Mouse (Mus musculus) intestine, postnatal 0 days (tissue): ENCODE measurements at regions not wholly inside any gene's neighbourhood (a gene's known extent, or its start where the extent isn't known, plus 50 kb on each side); places are given as distances from the start of the nearest gene placed in this dataset.

Experiments used
- ATAC-seq: fragments of 200-750 bp; cut with Nextera tagmentation; 2 replicates; pipeline ENCODE4 v1.8.0; 2017; ENCODE audit warnings: mild to moderate bottlenecking, moderate TSS enrichment, moderate library complexity
- H3K27ac ChIP-seq: fragments of 300-500 bp; sonication (generic); 2 replicates; pipeline ENCODE4 v1.5.1; 2014; ENCODE audit warnings: mild to moderate bottlenecking, low read depth, low read length, moderate library complexity
- H3K27me3 ChIP-seq: fragments of 300-500 bp; sonication (generic); replicated peaks from 2 replicates; pipeline ENCODE4 v1.6.1; 2014; ENCODE audit warnings: low read length, mixed read lengths; ENCODE audit not compliant: control insufficient read depth, insufficient read depth
- H3K36me3 ChIP-seq: fragments of 300-500 bp; sonication (generic); 2 replicates; pipeline ENCODE4 v1.6.1; 2014; ENCODE audit warnings: mild to moderate bottlenecking, moderate library complexity; ENCODE audit not compliant: control insufficient read depth, insufficient read depth
- H3K4me1 ChIP-seq: fragments of 300-500 bp; sonication (generic); replicated peaks from 2 replicates; pipeline ENCODE4 v1.6.1; 2014; ENCODE audit warnings: antibody characterized with exemption, low read length, mixed read lengths; ENCODE audit not compliant: control insufficient read depth, insufficient read depth
- H3K4me2 ChIP-seq: fragments of 300-500 bp; sonication (generic); replicated peaks from 2 replicates; pipeline ENCODE4 v1.6.1; 2014; ENCODE audit warnings: low read depth, mild to moderate bottlenecking, moderate library complexity
- H3K4me3 ChIP-seq: fragments of 300-500 bp; sonication (generic); 2 replicates; pipeline ENCODE4 v1.5.1; 2014; ENCODE audit warnings: low read depth, low read length
- H3K9ac ChIP-seq: fragments of 300-500 bp; sonication (generic); 2 replicates; pipeline ENCODE4 v1.6.1; 2014; ENCODE audit warnings: mild to moderate bottlenecking, low read depth, low read length
- H3K9me3 ChIP-seq: fragments of 300-500 bp; sonication (generic); 2 replicates; pipeline ENCODE4 v1.6.1; 2016; ENCODE audit warnings: mixed run types; ENCODE audit not compliant: control insufficient read depth
- CTCF ChIP-seq: sonication (generic); IDR thresholded peaks from 2 replicates; pipeline ENCODE4 v1.5.1; 2016; ENCODE audit warnings: low read depth, mild to moderate bottlenecking, control low read depth, antibody characterized with exemption, moderate library complexity
- WGBS: fragments of 180-500 bp; shearing (Covaris S2); extraction: QIAGEN DNeasy Blood & Tissue Kit; methylation state at CpG from one replicate; pipeline ENCODE4 v1.1.7; 2014; 5-methylcytosine and 5-hydroxymethylcytosine counted together

DNA sequence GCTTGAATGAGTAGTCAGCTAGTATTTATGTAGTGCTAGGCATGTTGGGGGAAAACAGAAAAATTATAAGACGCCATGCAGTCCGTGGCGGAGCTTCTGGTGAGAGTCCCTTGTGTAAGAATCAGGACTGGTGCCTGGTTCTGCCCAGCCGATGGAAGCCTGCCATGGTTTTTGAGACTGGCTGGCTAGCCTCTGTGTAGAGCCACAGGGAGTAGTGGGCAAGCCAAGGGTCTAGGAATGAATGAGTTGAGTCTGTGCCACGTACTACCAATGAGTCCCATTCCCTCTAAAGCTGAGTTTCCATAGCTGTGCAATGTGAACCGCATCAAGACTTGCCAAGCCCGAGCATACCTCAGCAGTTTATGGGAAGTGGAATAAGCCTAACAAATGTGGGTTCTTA is 236.3 kb upstream of the Lrtm1 start:
- no peak for ATAC-seq
- no peak overlapping the region for H3K9ac ChIP-seq
- no peaks in the 10 kb centered on the region for H3K9me3 ChIP-seq
- 89% methylated on average over 7 of the region's 7 CpGs for WGBS
- no peaks in the 10 kb centered on the region for H3K36me3 ChIP-seq
- no peak overlapping the region for H3K27ac ChIP-seq
- TF ChIP-seq CTCF, result no peak
- no peaks in the 10 kb centered on the region for H3K4me1 ChIP-seq
- no peaks in the 10 kb centered on the region for H3K27me3 ChIP-seq
- no peak overlapping the region for H3K4me3 ChIP-seq
- H3K4me2 ChIP-seq, result no peak overlapping the region

DNA sequence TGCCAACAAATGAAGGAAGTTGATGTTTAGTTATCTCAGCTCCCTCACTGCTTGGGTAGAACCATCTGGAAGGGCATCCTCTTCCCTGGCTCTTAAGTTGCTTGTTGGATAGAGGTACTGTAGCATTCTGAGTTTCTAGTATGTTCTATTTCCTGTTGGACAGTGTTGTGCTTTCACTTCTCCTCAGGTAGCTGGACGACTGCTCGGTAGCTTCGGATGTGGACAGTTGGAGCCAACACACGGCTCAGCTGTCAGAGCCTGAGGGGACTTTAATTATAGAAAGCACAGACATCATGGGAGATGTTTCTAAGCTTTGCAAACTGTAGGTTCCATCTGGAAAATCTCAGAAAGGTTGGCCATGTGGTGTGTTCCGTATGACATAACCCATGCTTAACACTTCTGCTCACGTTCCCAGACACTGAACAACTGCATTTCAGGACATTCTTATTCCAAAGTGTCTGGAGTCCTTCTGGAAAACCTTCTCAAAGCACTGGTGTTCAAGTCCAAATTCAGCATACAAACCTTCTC is 233.8 kb upstream of the Lrtm1 start:
- ATAC-seq, result no peak
- WGBS, result 68% methylated on average over 6 of the region's 6 CpGs

DNA sequence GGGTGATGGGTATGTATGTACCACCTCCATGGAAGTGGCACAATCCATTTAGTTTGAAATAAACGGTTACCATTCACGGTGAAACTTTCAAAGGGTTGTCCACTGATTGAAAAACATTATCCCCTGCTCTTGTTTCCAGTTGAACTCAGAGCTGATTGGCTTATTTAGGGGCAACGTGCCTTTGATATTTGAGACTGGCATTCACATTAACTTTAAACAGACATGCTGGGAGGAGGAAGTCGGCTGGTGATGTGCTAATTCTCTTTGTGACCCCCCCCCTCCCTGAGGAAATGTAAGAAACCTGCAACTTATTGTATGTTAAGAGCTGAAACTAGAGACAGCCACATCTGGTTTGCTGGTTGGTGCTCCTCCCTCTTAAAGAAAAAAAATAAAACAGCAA is 219.7 kb upstream of the Lrtm1 start:
- 4% methylated on average over 4 of the region's 4 CpGs for WGBS
- no peak for ATAC-seq

More for the DNA sequence above, 233.8 kb upstream of the Lrtm1 start:
- no peaks in the 10 kb centered on the region for H3K9me3 ChIP-seq
- H3K4me1 ChIP-seq, result no peaks in the 10 kb centered on the region
- no peak overlapping the region for H3K9ac ChIP-seq
- no peak overlapping the region for H3K27ac ChIP-seq
- H3K36me3 ChIP-seq, result no peaks in the 10 kb centered on the region
- H3K27me3 ChIP-seq, result no peaks in the 10 kb centered on the region
- TF ChIP-seq CTCF, result no peak
- no peak overlapping the region for H3K4me3 ChIP-seq
- H3K4me2 ChIP-seq, result no peak overlapping the region

DNA sequence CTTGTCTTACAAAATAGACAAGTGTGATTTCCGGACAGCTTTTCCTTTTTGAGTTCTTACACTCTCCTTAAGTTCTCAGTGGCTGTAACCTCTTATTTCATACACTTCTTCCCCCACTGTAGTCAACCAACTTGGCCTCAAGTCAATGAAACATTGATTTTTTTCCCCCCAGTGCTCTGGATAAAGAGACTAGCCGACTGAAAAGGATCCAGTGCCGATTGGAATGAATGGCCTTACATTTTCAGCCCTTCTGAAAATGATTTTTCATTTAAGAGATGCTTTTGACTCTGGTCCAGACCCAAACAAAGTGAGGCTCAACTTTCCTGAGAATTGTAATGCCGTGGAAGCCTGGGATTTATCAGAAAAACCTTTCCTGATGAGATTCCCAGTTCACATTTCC is 216.3 kb upstream of the Lrtm1 start:
- WGBS, result 65% methylated on average over 4 of the region's 4 CpGs
- no peak for TF ChIP-seq CTCF
- Histone ChIP-seq H3K27me3 (no peaks in the 10 kb centered on the region), H3K9me3 (no peaks in the 10 kb centered on the region), H3K4me1 (no peaks in the 10 kb centered on the region), H3K4me2 (no peak overlapping the region), H3K36me3 (no peaks in the 10 kb centered on the region), H3K27ac (no peak overlapping the region), H3K4me3 (no peak overlapping the region), H3K9ac (no peak overlapping the region)
- ATAC-seq, result no peak

More for the DNA sequence above, 219.7 kb upstream of the Lrtm1 start:
- no peak overlapping the region for H3K4me3 ChIP-seq
- no peak for TF ChIP-seq CTCF
- no peak overlapping the region for H3K9ac ChIP-seq
- no peaks in the 10 kb centered on the region for H3K27me3 ChIP-seq
- no peaks in the 10 kb centered on the region for H3K9me3 ChIP-seq
- H3K36me3 ChIP-seq, result no peaks in the 10 kb centered on the region
- no peak overlapping the region for H3K4me2 ChIP-seq
- H3K27ac ChIP-seq, result no peak overlapping the region
- H3K4me1 ChIP-seq, result no peaks in the 10 kb centered on the region

DNA sequence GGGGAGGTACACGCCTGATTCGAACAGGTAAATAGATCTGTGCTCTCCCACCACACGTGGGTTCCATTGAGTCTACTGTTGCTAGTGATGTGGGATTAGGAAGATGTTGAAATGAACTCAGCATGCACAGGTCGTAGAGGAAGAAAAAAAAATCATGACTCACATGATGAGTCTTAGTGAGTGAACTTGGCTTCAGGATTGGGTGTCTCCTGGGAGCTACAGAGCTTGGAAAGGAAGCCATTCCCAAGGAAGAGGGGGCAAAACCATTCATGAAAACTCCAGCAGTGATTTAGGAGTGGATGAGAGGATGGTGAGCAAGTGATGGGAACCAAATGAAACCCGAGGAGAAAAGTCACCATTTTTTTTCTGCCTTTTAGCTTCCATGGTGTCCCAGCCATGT is 215.9 kb upstream of the Lrtm1 start:
- no peak overlapping the region for H3K27ac ChIP-seq
- H3K4me3 ChIP-seq, result no peak overlapping the region
- WGBS, result 71% methylated on average over 5 of the region's 5 CpGs
- H3K36me3 ChIP-seq, result no peaks in the 10 kb centered on the region
- H3K4me2 ChIP-seq, result no peak overlapping the region
- no peaks in the 10 kb centered on the region for H3K9me3 ChIP-seq
- H3K9ac ChIP-seq, result no peak overlapping the region
- ATAC-seq, result no peak
- no peak for TF ChIP-seq CTCF
- no peaks in the 10 kb centered on the region for H3K4me1 ChIP-seq
- no peaks in the 10 kb centered on the region for H3K27me3 ChIP-seq

DNA sequence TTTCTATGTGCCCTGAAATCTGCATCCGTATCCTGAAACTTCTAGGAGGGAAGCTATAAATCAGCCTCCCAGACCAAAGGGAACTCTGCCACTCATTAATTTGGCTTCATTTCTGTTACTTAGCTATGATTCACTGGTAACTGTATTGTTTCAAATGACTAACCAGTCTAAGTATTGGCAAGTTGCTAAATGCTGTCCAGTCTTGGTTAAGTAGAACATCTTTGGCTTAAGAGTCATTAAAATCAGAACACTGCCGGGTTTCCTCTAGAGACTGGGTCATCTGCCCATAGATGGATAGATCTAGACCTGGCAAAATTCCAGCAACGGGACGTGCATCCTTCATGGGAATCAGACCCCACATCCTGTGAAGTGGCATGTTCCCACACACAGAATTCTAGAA is 209.9 kb upstream of the Lrtm1 start:
- H3K27ac ChIP-seq, result no peak overlapping the region
- no peak overlapping the region for H3K4me2 ChIP-seq
- TF ChIP-seq CTCF, result no peak
- H3K9me3 ChIP-seq, result no peaks in the 10 kb centered on the region
- no peaks in the 10 kb centered on the region for H3K36me3 ChIP-seq
- 72% methylated on average over 4 of the region's 4 CpGs for WGBS
- no peak overlapping the region for H3K9ac ChIP-seq
- H3K4me3 ChIP-seq, result no peak overlapping the region
- H3K4me1 ChIP-seq, result no peaks in the 10 kb centered on the region
- no peaks in the 10 kb centered on the region for H3K27me3 ChIP-seq
- no peak for ATAC-seq

DNA sequence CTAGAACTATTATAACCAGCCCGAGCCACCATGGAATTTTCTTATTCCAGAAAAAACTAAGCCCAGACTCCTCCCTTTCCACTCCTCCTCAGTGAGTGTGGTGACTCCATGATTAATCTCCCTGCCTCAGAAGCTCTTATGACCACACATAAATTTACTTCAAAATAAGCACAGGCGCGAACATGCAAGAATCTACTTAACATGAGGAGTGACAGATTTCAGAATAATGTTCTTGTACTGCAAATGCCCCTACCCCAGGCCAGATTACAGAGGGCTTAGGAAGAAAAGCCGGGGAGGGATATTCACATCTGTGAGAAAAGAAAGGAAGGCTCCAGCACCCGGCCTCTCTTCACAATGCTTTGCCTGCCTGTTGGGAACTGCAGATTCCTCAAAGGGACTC is 208.7 kb upstream of the Lrtm1 start:
- Histone ChIP-seq H3K4me1 (no peaks in the 10 kb centered on the region), H3K27ac (no peak overlapping the region), H3K4me2 (no peak overlapping the region), H3K9ac (no peak overlapping the region), H3K36me3 (no peaks in the 10 kb centered on the region), H3K9me3 (no peaks in the 10 kb centered on the region), H3K4me3 (no peak overlapping the region), H3K27me3 (no peaks in the 10 kb centered on the region)
- WGBS, result 63% methylated on average over 5 of the region's 5 CpGs
- TF ChIP-seq CTCF, result no peak
- ATAC-seq, result no peak
